Mouse (Mus musculus): ENCODE results near the gene Gm11985. TPM values are rescaled to one million over a fixed set of nuclear protein-coding genes. Genes with fewer than 3 reads are reported as not detected.

Gene Gm11985
- polyA plus RNA-seq, 1 experiment, result not detected

- H3K4me3 ChIP-seq (ENCODE audit: low read depth, low read length), result peak overlapping the region; percentile 66
- no peaks in the 10 kb centered on the region for H3K4me1 ChIP-seq (ENCODE audit: control insufficient read depth, insufficient read depth, insufficient read length, low read length)
- H3K27ac ChIP-seq (ENCODE audit: insufficient read depth, low read depth, low read length), result no peak overlapping the region
- 2% methylated on average over 12 of the region's 12 CpGs for WGBS
- no peaks in the 10 kb centered on the region for H3K36me3 ChIP-seq (ENCODE audit: control insufficient read depth, insufficient read depth, low read length)
- H3K27me3 ChIP-seq (ENCODE audit: control insufficient read depth, insufficient read depth, low read length), result peaks cover 10% of the 10 kb centered on the region; the same call in 1 of the 2 replicates
- TF ChIP-seq POLR2A (IDR thresholded peaks at IDR 0.05; ENCODE audit: low read depth, low read length) (no peak), CTCF (IDR thresholded peaks at IDR 0.05; ENCODE audit: extremely low read depth, insufficient read length, insufficient replicate concordance, low read depth, low read length) (no peak)
Observed at GRCm38 (mm10) chr11:7214342-7214660, 25.9 kb upstream of the Gm11985 start.

DNA sequence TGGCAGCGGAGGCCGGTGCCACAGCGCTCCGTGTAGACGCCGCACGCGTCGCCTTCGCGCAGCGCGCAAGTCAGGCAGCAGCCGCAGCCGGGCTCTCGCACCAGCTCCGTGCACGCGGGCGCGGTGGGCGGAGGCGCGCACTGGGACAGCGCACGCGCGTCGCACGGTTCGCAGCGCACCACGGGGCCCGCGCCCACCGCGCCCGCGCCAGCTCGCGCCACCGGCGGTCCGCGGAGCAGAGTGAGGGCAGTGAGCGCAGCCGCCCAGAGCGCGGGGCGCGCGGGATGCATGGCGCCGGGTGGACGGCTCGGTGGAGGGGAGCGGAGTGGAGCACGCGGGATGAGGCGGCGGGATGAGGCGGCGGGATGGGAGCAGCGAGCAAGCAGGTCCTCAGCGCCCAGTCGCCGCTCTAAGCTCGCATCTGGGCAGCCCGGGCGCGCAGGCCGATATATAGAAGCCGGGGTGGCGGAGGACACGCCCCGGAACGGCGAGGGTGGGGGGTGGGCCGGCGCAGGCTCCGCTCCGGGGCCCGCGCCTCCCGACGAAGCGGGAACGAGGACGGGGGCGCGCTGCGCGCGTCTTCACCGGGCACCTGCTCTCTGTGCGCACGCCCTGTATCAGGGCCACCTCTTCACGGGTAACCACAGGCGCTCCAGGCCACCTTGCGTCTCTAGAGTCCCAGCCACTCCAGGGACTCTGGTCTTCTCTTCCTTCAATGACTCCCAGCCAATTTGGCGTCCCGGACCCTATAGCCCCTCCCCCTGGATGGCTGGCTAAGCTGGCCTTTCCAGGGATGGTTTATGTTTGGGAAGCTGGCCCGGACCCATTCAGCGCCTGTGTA is 25.4 kb upstream of the Gm11985 start, which contains the start of gene Igfbp3:
Gene Igfbp3, minus strand, starts transcription at position 423 of the 841 bp plus-strand sequence.
- Histone ChIP-seq H3K4me3 (ENCODE audit: low read depth, low read length) (peak within 1 kb of the TSS; percentile 66), H3K36me3 (ENCODE audit: control insufficient read depth, insufficient read depth, low read length) (no peaks in the 10 kb centered on the region), H3K27ac (ENCODE audit: insufficient read depth, low read depth, low read length) (no peak within 1 kb of the TSS), H3K4me1 (ENCODE audit: control insufficient read depth, insufficient read depth, insufficient read length, low read length) (no peaks in the 10 kb centered on the region), H3K27me3 (ENCODE audit: control insufficient read depth, insufficient read depth, low read length) (peaks cover 10% of the 10 kb centered on the region; the same call in 1 of the 2 replicates)
- WGBS, result 1% methylated on average over 85 of the region's 104 CpGs
- TF ChIP-seq POLR2A (IDR thresholded peaks at IDR 0.05; ENCODE audit: low read depth, low read length), result no peak
- TF ChIP-seq CTCF (IDR thresholded peaks at IDR 0.05; ENCODE audit: extremely low read depth, insufficient read length, insufficient replicate concordance, low read depth, low read length), result no peak

DNA sequence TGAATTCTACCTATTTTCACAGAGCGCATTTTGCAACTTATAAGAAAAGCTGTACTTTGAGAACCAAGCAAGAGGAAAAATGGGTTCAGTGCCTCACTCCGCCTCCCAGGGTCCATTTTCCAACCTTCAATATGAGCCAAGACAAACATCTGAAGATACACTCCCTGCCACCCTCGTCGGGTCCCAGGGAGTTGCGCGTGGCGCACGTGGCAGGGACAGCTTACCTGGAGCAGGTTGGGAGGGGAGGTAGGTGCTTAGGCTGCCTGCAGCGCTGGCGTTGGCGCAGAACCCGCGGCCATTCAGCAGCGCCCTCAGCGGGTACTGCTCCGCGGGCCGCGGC is 24.8 kb upstream of the Gm11985 start:
- Histone ChIP-seq H3K4me1 (ENCODE audit: control insufficient read depth, insufficient read depth, insufficient read length, low read length) (no peaks in the 10 kb centered on the region), H3K27ac (ENCODE audit: insufficient read depth, low read depth, low read length) (no peak overlapping the region), H3K27me3 (ENCODE audit: control insufficient read depth, insufficient read depth, low read length) (peaks cover 10% of the 10 kb centered on the region; the same call in 1 of the 2 replicates)

GRCm38 (mm10) chr11:7212126-7212798 is 23.9 kb upstream of the Gm11985 start:
- H3K4me3 ChIP-seq (ENCODE audit: low read depth, low read length), result peak overlapping the region; percentile 66
- no peak for TF ChIP-seq CTCF (IDR thresholded peaks at IDR 0.05; ENCODE audit: extremely low read depth, insufficient read length, insufficient replicate concordance, low read depth, low read length)
- TF ChIP-seq POLR2A (IDR thresholded peaks at IDR 0.05; ENCODE audit: low read depth, low read length), result no peak
- WGBS, result 20% methylated on average over 17 of the region's 17 CpGs
- no peaks in the 10 kb centered on the region for H3K4me1 ChIP-seq (ENCODE audit: control insufficient read depth, insufficient read depth, insufficient read length, low read length)
- peaks cover 10% of the 10 kb centered on the region; the same call in 1 of the 2 replicates for H3K27me3 ChIP-seq (ENCODE audit: control insufficient read depth, insufficient read depth, low read length)
- no peaks in the 10 kb centered on the region for H3K36me3 ChIP-seq (ENCODE audit: control insufficient read depth, insufficient read depth, low read length)
- H3K27ac ChIP-seq (ENCODE audit: insufficient read depth, low read depth, low read length), result no peak overlapping the region

More for the DNA sequence above, 24.8 kb upstream of the Gm11985 start:
- Histone ChIP-seq H3K36me3 (ENCODE audit: control insufficient read depth, insufficient read depth, low read length) (no peaks in the 10 kb centered on the region), H3K4me3 (ENCODE audit: low read depth, low read length) (peak overlapping the region; percentile 66)
- WGBS, result 2% methylated on average over 19 of the region's 19 CpGs
- no peak for TF ChIP-seq POLR2A (IDR thresholded peaks at IDR 0.05; ENCODE audit: low read depth, low read length)
- no peak for TF ChIP-seq CTCF (IDR thresholded peaks at IDR 0.05; ENCODE audit: extremely low read depth, insufficient read length, insufficient replicate concordance, low read depth, low read length)

DNA sequence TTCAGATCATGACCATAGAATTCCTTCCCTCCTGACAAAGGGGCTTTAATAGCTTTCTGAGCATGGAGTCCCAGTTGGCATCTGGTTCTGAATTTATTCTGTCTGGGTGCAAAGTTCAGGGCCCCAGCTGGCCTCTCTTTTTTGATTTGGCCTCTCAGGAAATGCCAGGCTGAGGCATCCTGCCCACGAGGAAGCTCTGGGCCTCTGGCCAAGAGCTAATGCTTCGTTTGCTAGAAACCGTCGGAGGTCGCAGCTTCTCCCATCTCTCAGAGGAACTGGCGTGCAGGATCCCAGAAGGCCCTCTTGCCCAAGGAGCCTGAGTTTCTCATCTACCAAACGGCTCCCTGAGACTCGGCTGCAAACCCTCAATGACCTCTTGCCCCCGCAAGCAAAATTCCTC is 22.8 kb upstream of the Gm11985 start:
- TF ChIP-seq CTCF (IDR thresholded peaks at IDR 0.05; ENCODE audit: extremely low read depth, insufficient read length, insufficient replicate concordance, low read depth, low read length) (no peak), POLR2A (IDR thresholded peaks at IDR 0.05; ENCODE audit: low read depth, low read length) (no peak)
- Histone ChIP-seq H3K4me3 (ENCODE audit: low read depth, low read length) (peak overlapping the region; percentile 36), H3K27me3 (ENCODE audit: control insufficient read depth, insufficient read depth, low read length) (peaks cover 10% of the 10 kb centered on the region; the same call in 1 of the 2 replicates), H3K27ac (ENCODE audit: insufficient read depth, low read depth, low read length) (no peak overlapping the region), H3K36me3 (ENCODE audit: control insufficient read depth, insufficient read depth, low read length) (no peaks in the 10 kb centered on the region), H3K4me1 (ENCODE audit: control insufficient read depth, insufficient read depth, insufficient read length, low read length) (no peaks in the 10 kb centered on the region)
- WGBS, result 7% methylated on average over 9 of the region's 9 CpGs

DNA sequence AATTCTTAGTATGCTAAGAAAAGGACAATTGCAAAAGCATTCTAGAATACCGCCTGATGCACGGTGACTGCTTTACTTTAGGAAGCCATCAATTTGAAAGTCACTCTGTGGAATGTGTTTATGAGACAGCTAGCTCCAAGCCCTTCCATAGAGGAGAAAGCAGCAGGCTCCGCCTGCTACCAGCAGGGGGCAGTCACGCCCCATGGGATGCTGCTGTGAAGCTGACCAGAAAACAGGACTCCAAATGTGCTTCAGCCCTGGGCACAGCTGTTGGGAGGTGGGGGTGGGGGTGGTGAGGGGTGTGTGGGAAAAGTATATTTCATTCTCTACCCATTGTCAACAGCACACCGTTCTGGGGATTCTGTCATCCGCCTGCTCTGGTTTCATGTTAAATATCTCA is 22.0 kb upstream of the Gm11985 start:
- H3K4me1 ChIP-seq (ENCODE audit: control insufficient read depth, insufficient read depth, insufficient read length, low read length), result no peaks in the 10 kb centered on the region
- no peaks in the 10 kb centered on the region for H3K36me3 ChIP-seq (ENCODE audit: control insufficient read depth, insufficient read depth, low read length)
- no peak overlapping the region for H3K27ac ChIP-seq (ENCODE audit: insufficient read depth, low read depth, low read length)
- WGBS, result 18% methylated on average over 6 of the region's 6 CpGs
- no peak overlapping the region for H3K4me3 ChIP-seq (ENCODE audit: low read depth, low read length)
- H3K27me3 ChIP-seq (ENCODE audit: control insufficient read depth, insufficient read depth, low read length), result peaks cover 10% of the 10 kb centered on the region; the same call in 1 of the 2 replicates
- TF ChIP-seq POLR2A (IDR thresholded peaks at IDR 0.05; ENCODE audit: low read depth, low read length) (no peak), CTCF (IDR thresholded peaks at IDR 0.05; ENCODE audit: extremely low read depth, insufficient read length, insufficient replicate concordance, low read depth, low read length) (peak; percentile 81)

- Histone ChIP-seq H3K36me3 (ENCODE audit: control insufficient read depth, insufficient read depth, low read length) (no peaks in the 10 kb centered on the region), H3K27ac (ENCODE audit: insufficient read depth, low read depth, low read length) (no peak overlapping the region), H3K4me1 (ENCODE audit: control insufficient read depth, insufficient read depth, insufficient read length, low read length) (no peaks in the 10 kb centered on the region), H3K4me3 (ENCODE audit: low read depth, low read length) (no peak overlapping the region), H3K27me3 (ENCODE audit: control insufficient read depth, insufficient read depth, low read length) (no peaks in the 10 kb centered on the region)
- TF ChIP-seq CTCF (IDR thresholded peaks at IDR 0.05; ENCODE audit: extremely low read depth, insufficient read length, insufficient replicate concordance, low read depth, low read length), result no peak
- TF ChIP-seq POLR2A (IDR thresholded peaks at IDR 0.05; ENCODE audit: low read depth, low read length), result no peak
- 78% methylated on average over 9 of the region's 9 CpGs for WGBS
Observed at GRCm38 (mm10) chr11:7203846-7204245, 15.5 kb upstream of the Gm11985 start.

Data from small intestine, adult 2 months (tissue).